Mouse (Mus musculus) intestine, postnatal 0 days (tissue): Measurements from ENCODE around the gene Olfr288. TPM values are rescaled to one million over a fixed set of nuclear protein-coding genes. Genes with fewer than 3 reads are reported as not detected.

Experiments used
- ATAC-seq: fragments of 200-750 bp; cut with Nextera tagmentation; 2 replicates; pipeline ENCODE4 v1.8.0; 2017; ENCODE audit warnings: mild to moderate bottlenecking, moderate TSS enrichment, moderate library complexity
- H3K27ac ChIP-seq: fragments of 300-500 bp; sonication (generic); 2 replicates; pipeline ENCODE4 v1.5.1; 2014; ENCODE audit warnings: mild to moderate bottlenecking, low read depth, low read length, moderate library complexity
- H3K27me3 ChIP-seq: fragments of 300-500 bp; sonication (generic); replicated peaks from 2 replicates; pipeline ENCODE4 v1.6.1; 2014; ENCODE audit warnings: low read length, mixed read lengths; ENCODE audit not compliant: control insufficient read depth, insufficient read depth
- H3K36me3 ChIP-seq: fragments of 300-500 bp; sonication (generic); 2 replicates; pipeline ENCODE4 v1.6.1; 2014; ENCODE audit warnings: mild to moderate bottlenecking, moderate library complexity; ENCODE audit not compliant: control insufficient read depth, insufficient read depth
- H3K4me1 ChIP-seq: fragments of 300-500 bp; sonication (generic); replicated peaks from 2 replicates; pipeline ENCODE4 v1.6.1; 2014; ENCODE audit warnings: antibody characterized with exemption, low read length, mixed read lengths; ENCODE audit not compliant: control insufficient read depth, insufficient read depth
- H3K4me2 ChIP-seq: fragments of 300-500 bp; sonication (generic); replicated peaks from 2 replicates; pipeline ENCODE4 v1.6.1; 2014; ENCODE audit warnings: low read depth, mild to moderate bottlenecking, moderate library complexity
- H3K4me3 ChIP-seq: fragments of 300-500 bp; sonication (generic); 2 replicates; pipeline ENCODE4 v1.5.1; 2014; ENCODE audit warnings: low read depth, low read length
- H3K9ac ChIP-seq: fragments of 300-500 bp; sonication (generic); 2 replicates; pipeline ENCODE4 v1.6.1; 2014; ENCODE audit warnings: mild to moderate bottlenecking, low read depth, low read length
- H3K9me3 ChIP-seq: fragments of 300-500 bp; sonication (generic); 2 replicates; pipeline ENCODE4 v1.6.1; 2016; ENCODE audit warnings: mixed run types; ENCODE audit not compliant: control insufficient read depth
- CTCF ChIP-seq: sonication (generic); IDR thresholded peaks from 2 replicates; pipeline ENCODE4 v1.5.1; 2016; ENCODE audit warnings: low read depth, mild to moderate bottlenecking, control low read depth, antibody characterized with exemption, moderate library complexity
- WGBS: fragments of 180-500 bp; shearing (Covaris S2); extraction: QIAGEN DNeasy Blood & Tissue Kit; methylation state at CpG from one replicate; pipeline ENCODE4 v1.1.7; 2014; 5-methylcytosine and 5-hydroxymethylcytosine counted together
- polyA plus RNA-seq: library from polyadenylated mRNA; unstranded; fragments of >200 nt; fragmentation: Nextera tagmentation; extraction: Ambion mirVana; gene quantifications from 2 replicates; pipeline ENCODE4 v1.2.1, GENCODE M21; 2015

The Olfr288 gene
- polyA plus RNA-seq, 1 experiment from 2014 or later, result not detected

GRCm38 (mm10) chr15:98214130-98214529, 18.8 kb upstream of the Olfr288 start:
- WGBS, result 60% methylated on average over 5 of the region's 5 CpGs
- ATAC-seq, result no peak

GRCm38 (mm10) chr15:98213336-98213870, 18.1 kb upstream of the Olfr288 start:
- no peaks in the 10 kb centered on the region for H3K36me3 ChIP-seq
- no peaks in the 10 kb centered on the region for H3K4me1 ChIP-seq
- no peaks in the 10 kb centered on the region for H3K9me3 ChIP-seq
- no peak overlapping the region for H3K4me3 ChIP-seq
- no peak for ATAC-seq
- TF ChIP-seq CTCF, result no peak
- H3K4me2 ChIP-seq, result no peak overlapping the region
- no peak overlapping the region for H3K27ac ChIP-seq
- 70% methylated on average over 5 of the region's 5 CpGs for WGBS
- no peak overlapping the region for H3K9ac ChIP-seq
- H3K27me3 ChIP-seq, result no peaks in the 10 kb centered on the region

More at GRCm38 (mm10) chr15:98214130-98214529, 18.8 kb upstream of the Olfr288 start:
- Histone ChIP-seq H3K4me2 (no peak overlapping the region), H3K9me3 (no peaks in the 10 kb centered on the region), H3K9ac (no peak overlapping the region), H3K27me3 (no peaks in the 10 kb centered on the region), H3K27ac (no peak overlapping the region), H3K4me3 (no peak overlapping the region), H3K4me1 (no peaks in the 10 kb centered on the region), H3K36me3 (no peaks in the 10 kb centered on the region)
- no peak for TF ChIP-seq CTCF

- Histone ChIP-seq H3K9ac (no peak overlapping the region), H3K4me3 (no peak overlapping the region), H3K9me3 (no peaks in the 10 kb centered on the region), H3K27ac (no peak overlapping the region), H3K27me3 (no peaks in the 10 kb centered on the region), H3K4me2 (no peak overlapping the region), H3K36me3 (no peaks in the 10 kb centered on the region), H3K4me1 (no peaks in the 10 kb centered on the region)
- WGBS, result 68% methylated on average over 7 of the region's 7 CpGs
- no peak for TF ChIP-seq CTCF
- no peak for ATAC-seq
Measured at GRCm38 (mm10) chr15:98209676-98210075, 14.3 kb upstream of the Olfr288 start.

- Histone ChIP-seq H3K4me1 (no peaks in the 10 kb centered on the region), H3K27me3 (0 out of 2 replicates have a peak, but pooled peaks cover 9% of the 10 kb centered on the region), H3K9ac (no peak overlapping the region), H3K27ac (no peak overlapping the region), H3K36me3 (no peaks in the 10 kb centered on the region), H3K4me2 (no peak overlapping the region), H3K9me3 (no peaks in the 10 kb centered on the region), H3K4me3 (no peak overlapping the region)
- no peak for ATAC-seq
- no peak for TF ChIP-seq CTCF
- WGBS, result 49% methylated on average over 4 of the region's 4 CpGs
Measured at GRCm38 (mm10) chr15:98184456-98184855, 10.9 kb downstream of the Olfr288 start.

- no peak for ATAC-seq
- no peak overlapping the region for H3K4me3 ChIP-seq
Measured at GRCm38 (mm10) chr15:98181856-98182570, 13.3 kb downstream of the Olfr288 start.

GRCm38 (mm10) chr15:98181132-98181711, 14.1 kb downstream of the Olfr288 start:
- peak; percentile 89 for TF ChIP-seq CTCF
- Histone ChIP-seq H3K36me3 (no peaks in the 10 kb centered on the region), H3K4me1 (no peaks in the 10 kb centered on the region), H3K27me3 (0 out of 2 replicates have a peak, but pooled peaks cover 12% of the 10 kb centered on the region), H3K27ac (no peak overlapping the region), H3K4me3 (peak overlapping the region; percentile 49), H3K4me2 (peak overlapping the region; percentile 81), H3K9ac (peak overlapping the region; percentile 46), H3K9me3 (no peaks in the 10 kb centered on the region)
- peak; percentile 97 for ATAC-seq
- under 1% methylated on average over 30 of the region's 30 CpGs for WGBS

More at GRCm38 (mm10) chr15:98181856-98182570, 13.3 kb downstream of the Olfr288 start:
- H3K4me1 ChIP-seq, result no peaks in the 10 kb centered on the region
- no peaks in the 10 kb centered on the region for H3K9me3 ChIP-seq
- WGBS, result 63% methylated on average over 12 of the region's 12 CpGs
- H3K36me3 ChIP-seq, result no peaks in the 10 kb centered on the region
- no peak overlapping the region for H3K4me2 ChIP-seq
- no peak overlapping the region for H3K27ac ChIP-seq
- no peak overlapping the region for H3K9ac ChIP-seq
- TF ChIP-seq CTCF, result no peak
- H3K27me3 ChIP-seq, result 0 out of 2 replicates have a peak, but pooled peaks cover 12% of the 10 kb centered on the region
